Mouse (Mus musculus) liver, adult 2 months (tissue): ENCODE measurements around the gene 2310039H08Rik.

Experiments used
- CTCF ChIP-seq: fragments of 200-500 bp; IDR thresholded peaks from 2 replicates; pipeline ENCODE4 v1.5.1; 2011; ENCODE audit warnings: low read depth, low read length, control low read depth
- POLR2A ChIP-seq: fragments of 200-500 bp; IDR thresholded peaks from 2 replicates; pipeline ENCODE4 v1.6.1; 2011; ENCODE audit warnings: low read length, control low read depth; ENCODE audit not compliant: insufficient read depth; ENCODE audit errors: extremely low read depth

- TF ChIP-seq CTCF (peak; percentile 76), POLR2A (peak; percentile 6; the same call in 1 of the 2 replicates)
These were observed 44.4 kb upstream of the 2310039H08Rik start for GRCm38 (mm10) chr17:46728021-46728420.
